Comparison of ENCODE assay signal across 10 mouse cellular contexts in genomic region chr8:61259526-61259925, GRCm38 (mm10). TPM values are rescaled to one million over a fixed set of nuclear protein-coding genes. Genes with fewer than 3 reads are reported as not detected.
DNase-seq lines count a peak whose midpoint lies in the region; ATAC-seq and TF ChIP-seq lines count a peak whose summit lies in the region.
"Had no signal": no experiment of that assay in that cellular context is flagged by ENCODE, and none has a peak within 500 bp of the region (broad histone marks: within the 10 kb centered on the region; RNA-seq: fewer than 3 reads in every experiment).

No protein-coding gene starts in this region.

- TF ChIP-seq CTCF in gastrocnemius, adult 2 months (IDR thresholded peaks at IDR 0.05) = no peak
- TF ChIP-seq CTCF in intestine, postnatal 0 days (IDR thresholded peaks at IDR 0.05; ENCODE audit: low read depth) = no peak

- no peak overlapping the region for H3K4me2 ChIP-seq in intestine, postnatal 0 days (replicated peaks; ENCODE audit: low read depth)

- H3K36me3 ChIP-seq in intestine, postnatal 0 days (ENCODE audit: control insufficient read depth, insufficient read depth) = no peaks in the 10 kb centered on the region

- intact Hi-C loops in gastrocnemius, adult 2 months (cut with DNase I) = no loop called here
- intact Hi-C loops in gastrocnemius, postnatal 36 days (cut with DNase I) = no loop called here

- peak; percentile 31 for DNase-seq in gastrocnemius, adult 2 months
- no peak for DNase-seq in gastrocnemius, postnatal 36 days
- DNase-seq in cerebellum, postnatal 14 days = peak; percentile 80 to 84
- peak; percentile 80 for DNase-seq in layer of hippocampus, adult 9-11 months
- peak; percentile 53 to 71 for DNase-seq in right cerebral cortex, adult 2 months (ENCODE audit: low spot score in 2 of 2)
- DNase-seq in urinary bladder, postnatal 14 days (ENCODE audit: low spot score) = no peak
- DNase-seq in kidney, postnatal 4 days = no peak
- DNase-seq: kidney, adult 8-10 months; thymus, adult 18-20 months had no signal

- H3K9me3 ChIP-seq in intestine, postnatal 0 days (ENCODE audit: control insufficient read depth) = no peaks in the 10 kb centered on the region

- no peak overlapping the region for H3K27ac ChIP-seq in gastrocnemius, adult 2 months
- H3K27ac ChIP-seq in intestine, postnatal 0 days (ENCODE audit: low read depth, low read length) = no peak overlapping the region

- WGBS in intestine, postnatal 0 days = 85% methylated on average over 7 of the region's 7 CpGs

- ATAC-seq in intestine, postnatal 0 days = no peak

- H3K9ac ChIP-seq in intestine, postnatal 0 days (ENCODE audit: low read depth, low read length) = no peak overlapping the region

- no peaks in the 10 kb centered on the region for H3K4me1 ChIP-seq in intestine, postnatal 0 days (replicated peaks; ENCODE audit: control insufficient read depth, insufficient read depth, low read length)

- no peak overlapping the region for H3K4me3 ChIP-seq in gastrocnemius, adult 2 months
- no peak overlapping the region for H3K4me3 ChIP-seq in intestine, postnatal 0 days (ENCODE audit: low read depth, low read length)

- no peaks in the 10 kb centered on the region for H3K27me3 ChIP-seq in intestine, postnatal 0 days (replicated peaks; ENCODE audit: control insufficient read depth, insufficient read depth, low read length)

RNA-seq across cellular contexts. Expression of gene Sh3rf1, which starts 35.9 kb away (rescaled TPM):
- total RNA-seq in gastrocnemius, adult 2 months (2021) = 1 to 10 TPM; 1.2 to 1.8 TPM
- 1 to 10 TPM; 1.7 to 2.2 TPM for total RNA-seq in gastrocnemius, postnatal 36 days (2021)
- polyA plus RNA-seq in intestine, postnatal 0 days (2015; fragmentation: Nextera tagmentation; extraction: Ambion mirVana) = 7.9 and 8.3 TPM in 2 replicates

Comparison
In these comparisons a context has a peak if more than half of its experiments do, and no peak if none do; other contexts are left out.
1. DNase-seq: peak in gastrocnemius, adult 2 months (single experiment), cerebellum, postnatal 14 days (2 of 2), layer of hippocampus, adult 9-11 months (single experiment) and right cerebral cortex, adult 2 months (2 of 2); none in gastrocnemius, postnatal 36 days (0 of 2), urinary bladder, postnatal 14 days (single experiment) and kidney, postnatal 4 days (0 of 2).